Mouse (Mus musculus) ES-Bruce4 (cell line): Measurements from ENCODE around the gene Khdc4.

ENCODE experiments used
- CTCF ChIP-seq: IDR thresholded peaks from one replicate; pipeline ENCODE4 v1.8.1; 2011; ENCODE audit warnings: low read depth, low read length
- EP300 ChIP-seq: IDR thresholded peaks from 2 replicates; pipeline ENCODE4 v1.6.1; 2011; ENCODE audit warnings: low read depth, low read length; ENCODE audit not compliant: insufficient read depth
- POLR2A ChIP-seq: IDR thresholded peaks from one replicate; pipeline ENCODE4 v1.8.1; 2011; ENCODE audit warnings: low read length; ENCODE audit not compliant: insufficient read depth

DNA sequence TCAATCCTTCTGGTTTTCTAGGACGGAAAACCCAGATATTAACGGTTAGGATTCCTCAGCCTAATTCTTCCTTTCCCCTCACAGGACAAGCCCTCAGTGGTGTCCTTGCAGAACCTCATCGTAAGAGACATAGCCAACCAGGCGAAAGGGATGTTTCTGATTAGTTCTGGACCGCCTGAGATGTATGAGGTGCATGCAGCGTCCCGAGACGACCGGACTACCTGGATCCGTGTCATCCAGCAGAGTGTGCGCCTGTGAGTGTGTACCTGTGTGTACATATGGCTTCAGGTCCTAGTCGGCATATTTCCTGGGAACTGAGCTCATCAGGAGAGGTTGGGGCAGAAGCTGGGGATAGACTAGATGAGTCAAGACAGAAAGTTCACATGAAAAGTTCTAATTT, 46.4 kb upstream of the Khdc4 start:
- TF ChIP-seq CTCF (no peak), POLR2A (no peak), EP300 (no peak)
